Mouse (Mus musculus) CD4-positive, CD25-positive, alpha-beta regulatory T cell, adult 2 months (primary cell): ENCODE results near the gene Wwox.

ENCODE experiments used
- DNase-seq: peaks from one replicate; pipeline ENCODE4 v3.0.0-alpha.2; 2012; ENCODE audit warnings: low read depth, low spot score

Wwox gene

DNA sequence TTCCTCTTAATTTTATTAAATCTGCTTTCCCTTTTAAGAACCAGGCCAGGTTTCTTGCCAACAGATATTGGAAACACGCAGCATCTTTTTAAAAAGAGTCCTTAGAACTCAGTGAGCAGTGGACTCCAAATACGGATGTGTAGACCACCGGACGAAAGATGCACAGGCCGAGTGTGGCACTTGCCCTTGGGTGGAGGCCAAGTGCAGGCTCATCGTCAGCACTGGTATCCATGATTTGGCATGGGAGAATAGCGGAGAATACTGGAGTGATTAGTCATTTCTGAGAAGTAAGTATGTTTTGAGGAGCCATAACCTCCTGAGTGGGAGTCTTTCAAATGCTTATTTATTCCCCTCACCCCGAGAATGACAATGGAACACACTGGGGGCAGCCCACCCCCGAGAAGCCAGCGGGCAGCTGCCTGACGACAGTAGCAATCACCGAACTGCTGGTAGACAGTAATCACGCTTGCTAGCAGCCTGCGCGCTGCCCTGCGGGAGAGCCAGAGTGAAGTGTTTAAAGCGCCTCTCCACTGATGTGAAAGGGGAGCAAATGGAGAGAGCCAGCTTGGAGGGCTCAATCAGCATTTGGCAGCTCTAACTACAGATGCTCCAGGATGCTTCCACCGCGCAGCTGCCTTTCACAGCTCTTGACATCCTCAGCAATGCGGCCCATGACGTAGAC, 29.2 kb downstream of the Wwox start:
- no peak for DNase-seq

DNA sequence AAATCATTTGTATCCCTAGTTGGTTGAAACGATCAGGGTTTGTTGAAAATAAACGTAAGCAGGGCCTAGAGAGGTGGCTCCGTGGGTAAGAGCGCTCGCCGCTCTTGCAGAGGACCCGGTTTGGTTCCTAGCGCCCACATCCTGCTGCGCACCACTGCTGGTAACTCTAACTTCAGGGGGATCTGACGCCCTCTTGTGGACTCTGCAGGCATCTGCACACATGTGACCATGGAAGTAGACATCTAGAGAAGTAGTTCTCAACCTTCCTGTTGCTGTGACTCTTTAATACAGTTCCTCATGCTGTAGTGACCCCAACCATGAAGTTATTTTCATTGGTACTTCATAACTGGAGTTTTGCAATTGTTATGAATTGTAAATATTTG, 29.7 kb downstream of the Wwox start:
- DNase-seq, result no peak

DNA sequence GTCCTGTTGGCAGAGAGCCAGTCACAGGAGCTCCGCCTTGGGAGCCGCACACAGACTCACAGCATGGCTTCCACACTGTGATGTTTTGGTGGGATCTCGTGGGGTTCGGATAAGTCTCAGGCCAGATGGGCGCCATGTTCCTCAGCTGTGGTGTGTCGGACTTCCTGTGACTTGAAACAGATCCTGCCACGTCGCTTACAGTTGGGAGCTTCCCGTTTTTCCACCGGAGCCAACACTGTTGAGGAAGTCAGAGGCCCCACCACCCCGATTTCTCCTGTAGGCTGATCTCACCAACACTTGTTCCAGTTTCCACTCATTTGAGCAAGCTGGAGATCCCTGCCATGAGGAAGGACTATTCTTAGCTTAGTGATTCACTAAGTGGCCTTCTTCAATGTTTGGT, 34.1 kb downstream of the Wwox start:
- DNase-seq, result no peak

DNA sequence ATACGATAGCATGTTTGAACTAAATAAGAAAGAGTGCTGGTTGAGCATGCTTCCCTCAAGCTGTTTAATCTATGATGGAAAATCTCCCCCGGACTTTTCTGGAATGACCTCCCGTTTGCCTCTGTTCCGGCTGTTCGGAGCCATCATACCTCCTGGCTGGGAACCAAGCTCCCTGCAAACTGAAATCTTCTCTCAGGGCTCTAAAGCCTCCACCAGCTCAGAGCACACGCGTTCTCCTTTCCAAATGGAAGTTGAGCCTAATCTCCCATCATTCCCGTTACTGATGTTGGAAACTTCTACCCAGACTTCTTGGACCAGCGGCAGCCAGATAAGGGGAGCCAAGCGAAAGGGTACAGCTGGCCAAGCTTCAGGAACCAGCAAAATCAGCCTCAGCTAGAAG, 37.5 kb downstream of the Wwox start:
- DNase-seq, result no peak

DNA sequence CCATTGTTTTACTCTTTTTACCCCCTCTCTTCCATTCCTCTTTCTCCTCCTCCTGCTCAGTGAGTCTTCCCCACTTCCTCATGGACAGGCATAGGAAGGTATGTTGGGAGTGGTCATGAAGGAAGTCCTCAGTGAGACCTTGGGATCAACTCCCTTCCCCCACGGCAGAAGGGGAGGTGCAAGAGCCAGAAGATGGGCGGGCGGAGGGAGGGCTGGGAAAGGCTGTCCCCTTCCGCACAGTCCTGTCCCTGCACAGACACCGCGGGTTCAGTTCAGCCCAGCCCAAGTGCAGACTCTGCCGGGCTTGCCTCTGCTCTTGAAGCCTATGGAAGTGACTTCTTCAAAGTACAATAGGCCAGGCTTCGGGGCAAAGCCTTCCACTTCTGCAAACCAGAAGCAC, 38.3 kb downstream of the Wwox start:
- DNase-seq, result no peak

DNA sequence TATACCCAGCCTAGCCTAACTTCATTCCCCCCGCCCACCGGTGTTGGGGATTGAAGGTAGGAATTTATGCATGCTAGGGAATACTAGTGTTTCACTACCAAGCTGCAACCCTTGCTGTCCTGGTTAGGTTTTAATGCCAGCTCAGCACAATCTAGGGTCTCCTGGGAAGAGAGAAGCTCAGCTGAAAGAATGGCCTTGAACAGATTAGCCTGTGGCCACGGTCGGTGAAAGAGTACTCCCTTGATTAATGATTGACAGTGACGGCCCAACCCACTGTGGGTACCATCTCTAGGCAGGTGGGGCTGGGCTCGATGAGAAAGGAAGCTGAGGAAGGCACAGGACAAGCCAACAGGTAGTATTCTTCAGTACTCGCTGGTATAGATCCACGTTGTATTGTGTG, 40.3 kb downstream of the Wwox start:
- no peak for DNase-seq

DNA sequence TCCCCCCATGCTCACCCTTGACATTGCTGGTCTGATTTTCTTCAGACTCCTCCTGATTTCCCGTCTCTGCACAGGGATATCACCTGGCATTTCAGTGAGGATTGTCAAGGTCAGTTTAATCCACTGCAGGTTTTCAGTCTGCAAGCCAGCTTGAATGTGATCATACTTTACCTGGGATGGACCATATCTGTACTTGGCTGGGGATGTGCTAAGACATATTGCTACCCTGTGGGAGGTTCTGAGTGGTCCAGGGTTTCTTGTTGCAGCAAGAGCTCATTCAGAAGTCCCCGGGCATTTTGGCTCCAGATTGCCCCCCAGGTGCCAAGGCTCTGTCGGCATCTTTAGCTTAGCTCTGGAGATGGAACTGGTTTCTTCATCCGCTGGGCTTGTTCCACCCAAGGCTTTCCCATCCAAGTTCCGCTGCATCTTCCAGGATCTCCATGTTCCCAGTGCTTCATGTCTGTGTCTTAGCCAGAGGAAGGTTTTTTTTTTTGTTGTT, 52.3 kb downstream of the Wwox start:
- DNase-seq, result no peak

DNA sequence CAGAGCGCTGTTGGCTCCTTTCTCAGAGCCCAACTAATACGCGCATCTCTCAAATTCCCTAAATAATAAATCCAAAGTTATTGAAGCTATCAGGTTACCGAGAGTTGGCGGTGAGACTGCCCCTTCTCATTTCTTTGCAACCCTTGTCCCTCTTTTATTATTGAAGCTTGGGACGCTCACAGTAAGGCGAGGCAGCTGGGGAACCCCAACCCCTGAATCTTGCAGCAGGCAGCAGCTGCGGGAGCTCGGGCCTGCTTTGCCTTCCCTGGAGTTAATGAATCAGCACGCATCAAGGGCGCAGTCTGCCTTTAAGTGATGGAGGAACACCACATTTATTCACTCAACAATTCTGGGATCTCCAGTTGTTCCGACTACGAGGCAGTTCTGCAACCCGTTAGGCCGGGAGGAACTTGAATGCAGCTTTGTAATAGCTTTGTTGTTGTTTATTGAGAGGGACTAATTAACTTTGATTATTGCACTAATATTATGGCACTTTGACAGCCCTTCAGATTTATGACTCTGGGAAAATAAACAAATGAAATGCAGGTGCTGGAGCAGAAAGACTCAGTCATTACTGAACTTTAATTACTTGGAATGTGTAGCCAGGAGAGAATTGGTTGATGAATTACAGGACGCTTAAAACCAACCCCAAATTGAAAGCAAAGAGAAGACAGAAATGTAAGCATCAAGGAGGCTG, 60.1 kb downstream of the Wwox start:
- DNase-seq, result no peak

DNA sequence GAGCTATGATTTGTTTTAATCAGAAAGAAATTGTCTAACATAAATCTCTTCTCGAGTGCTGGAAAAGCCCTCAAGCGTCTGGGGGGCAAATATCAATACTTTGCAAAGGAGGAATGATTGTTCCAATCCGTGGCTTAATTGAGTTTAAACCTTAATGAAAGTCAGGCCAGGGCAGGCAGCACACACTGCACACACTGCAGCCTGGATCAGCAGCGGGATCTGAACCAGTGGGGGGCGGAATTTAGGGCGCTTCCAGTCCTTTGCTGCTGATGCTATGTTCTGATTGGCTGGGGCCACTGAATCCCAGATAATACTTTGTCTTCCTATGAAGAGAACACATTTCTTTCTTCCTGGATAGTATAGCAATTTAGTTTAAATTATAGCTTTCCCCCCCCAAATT, 62.5 kb downstream of the Wwox start:
- no peak for DNase-seq

DNA sequence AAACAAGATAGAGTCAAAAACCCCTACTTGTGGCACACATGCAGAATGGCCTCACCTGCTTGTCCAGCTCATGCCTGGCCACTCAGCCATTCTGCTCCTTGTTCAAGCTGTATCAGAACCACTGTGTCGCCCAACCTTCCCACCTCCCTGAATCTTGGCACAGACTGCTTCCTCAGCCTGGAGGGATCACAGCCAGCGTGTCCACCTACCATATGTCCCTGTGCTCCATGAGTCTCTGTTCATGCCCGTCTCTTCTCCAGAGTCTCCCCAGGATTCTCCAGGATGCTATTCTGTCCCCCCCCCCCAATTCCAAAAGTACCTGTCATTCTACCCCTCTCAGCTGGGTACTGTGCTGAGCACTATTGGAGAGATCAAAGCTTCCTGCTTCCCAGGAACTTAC, 63.7 kb downstream of the Wwox start:
- no peak for DNase-seq

DNA sequence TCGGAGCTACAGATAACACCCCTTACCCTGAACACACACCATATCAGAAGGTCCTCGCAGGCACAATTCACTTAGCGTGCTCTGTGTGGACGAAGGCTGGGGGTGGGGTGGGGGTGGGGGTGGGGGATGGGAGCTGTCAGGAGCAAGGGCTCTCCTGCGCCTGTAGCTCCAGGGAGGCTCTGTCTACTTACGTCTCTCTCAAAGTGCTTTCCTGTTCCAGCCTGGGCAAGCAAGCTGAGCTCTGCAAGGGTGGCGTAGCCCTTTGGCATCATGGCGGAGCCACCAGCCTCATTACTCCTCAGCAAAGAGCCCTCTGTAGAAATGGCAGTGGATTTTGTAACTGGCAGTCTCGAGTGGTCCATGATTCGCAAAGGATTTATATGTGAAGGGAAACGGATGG, 65.4 kb downstream of the Wwox start:
- no peak for DNase-seq

DNA sequence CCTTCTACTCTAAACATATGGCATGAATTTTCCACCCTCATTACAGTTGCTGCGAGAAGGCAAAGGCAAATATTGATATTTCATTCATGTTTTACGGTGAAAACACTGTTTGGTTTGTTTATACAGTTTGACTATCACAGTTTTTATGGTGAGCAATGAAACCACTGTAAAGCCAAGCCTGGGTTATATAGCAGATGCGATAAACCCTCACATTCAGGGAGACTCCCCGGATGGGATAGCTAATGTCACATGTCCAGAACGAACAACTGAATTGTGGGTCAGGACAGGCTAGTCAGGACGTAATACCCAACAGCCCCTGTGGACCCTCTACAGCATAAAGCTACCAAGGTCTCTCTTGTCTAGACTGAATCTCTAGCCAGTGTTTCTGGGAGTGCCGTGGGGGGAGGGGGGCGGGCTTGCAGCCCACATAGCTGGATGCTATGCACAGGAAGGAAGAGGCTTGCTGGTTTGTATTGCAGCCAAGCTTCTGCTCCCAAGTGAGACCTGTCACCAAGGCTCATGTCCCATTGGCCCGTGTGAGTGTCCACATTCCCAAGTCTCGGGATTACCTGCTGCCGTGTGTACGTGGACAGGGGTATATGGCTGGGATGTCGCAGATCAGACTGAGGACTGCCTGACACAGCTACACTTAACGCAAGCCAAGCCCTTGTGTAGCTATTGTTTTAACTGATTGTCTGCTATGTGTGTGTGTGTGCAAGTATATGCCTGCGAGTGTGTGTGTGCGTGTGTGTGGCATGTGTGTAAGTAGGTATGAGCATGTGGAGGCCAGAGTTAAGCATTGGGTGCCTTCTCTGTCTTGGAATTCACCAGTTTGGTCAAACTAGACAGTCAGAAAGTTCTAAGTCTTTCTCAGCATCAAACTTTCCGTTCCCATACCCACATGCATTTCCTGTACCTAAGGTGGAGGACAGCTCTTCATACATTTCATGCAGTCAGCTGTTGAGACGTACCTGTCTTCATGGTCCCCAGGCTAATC, 66.2 kb downstream of the Wwox start:
- DNase-seq, result peak; percentile 7

DNA sequence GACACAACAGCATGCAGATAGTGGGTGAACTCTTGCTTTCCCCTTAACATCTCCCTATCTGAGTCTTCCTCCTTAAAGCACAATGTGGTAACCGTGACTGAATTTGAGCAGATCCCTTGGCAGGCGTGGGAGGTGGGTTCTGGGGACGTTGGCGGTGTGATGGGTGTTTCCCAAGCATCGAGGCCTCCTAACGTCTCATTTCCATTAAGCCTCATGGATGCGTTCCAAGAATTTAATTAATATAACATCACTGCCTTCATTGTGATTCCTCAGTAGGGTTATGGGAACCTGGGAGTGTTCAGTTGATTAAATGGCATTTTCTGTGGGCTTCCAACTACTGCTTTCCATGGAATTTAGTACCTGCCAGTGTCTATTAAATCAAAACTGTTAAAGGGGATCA, 67.9 kb downstream of the Wwox start:
- no peak for DNase-seq

DNA sequence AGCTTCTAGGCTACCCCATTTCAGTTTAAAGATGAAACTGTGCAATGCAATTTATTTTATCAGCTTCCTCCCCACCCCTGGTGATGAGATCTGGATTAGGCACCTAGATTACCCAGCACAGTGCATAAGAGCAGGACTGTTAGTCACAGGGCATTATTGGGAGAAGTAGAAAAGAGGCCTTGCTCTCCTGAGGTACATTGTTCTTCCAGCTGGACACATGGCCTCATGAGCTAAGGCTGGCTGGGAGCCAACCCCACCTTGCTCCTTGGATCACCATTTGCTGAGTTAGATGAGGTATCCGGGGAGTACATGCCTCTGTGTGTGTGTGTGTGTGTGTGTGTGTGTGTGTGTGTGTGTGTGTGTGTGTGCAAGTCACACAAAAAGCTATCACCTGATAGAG, 70.8 kb downstream of the Wwox start:
- no peak for DNase-seq

DNA sequence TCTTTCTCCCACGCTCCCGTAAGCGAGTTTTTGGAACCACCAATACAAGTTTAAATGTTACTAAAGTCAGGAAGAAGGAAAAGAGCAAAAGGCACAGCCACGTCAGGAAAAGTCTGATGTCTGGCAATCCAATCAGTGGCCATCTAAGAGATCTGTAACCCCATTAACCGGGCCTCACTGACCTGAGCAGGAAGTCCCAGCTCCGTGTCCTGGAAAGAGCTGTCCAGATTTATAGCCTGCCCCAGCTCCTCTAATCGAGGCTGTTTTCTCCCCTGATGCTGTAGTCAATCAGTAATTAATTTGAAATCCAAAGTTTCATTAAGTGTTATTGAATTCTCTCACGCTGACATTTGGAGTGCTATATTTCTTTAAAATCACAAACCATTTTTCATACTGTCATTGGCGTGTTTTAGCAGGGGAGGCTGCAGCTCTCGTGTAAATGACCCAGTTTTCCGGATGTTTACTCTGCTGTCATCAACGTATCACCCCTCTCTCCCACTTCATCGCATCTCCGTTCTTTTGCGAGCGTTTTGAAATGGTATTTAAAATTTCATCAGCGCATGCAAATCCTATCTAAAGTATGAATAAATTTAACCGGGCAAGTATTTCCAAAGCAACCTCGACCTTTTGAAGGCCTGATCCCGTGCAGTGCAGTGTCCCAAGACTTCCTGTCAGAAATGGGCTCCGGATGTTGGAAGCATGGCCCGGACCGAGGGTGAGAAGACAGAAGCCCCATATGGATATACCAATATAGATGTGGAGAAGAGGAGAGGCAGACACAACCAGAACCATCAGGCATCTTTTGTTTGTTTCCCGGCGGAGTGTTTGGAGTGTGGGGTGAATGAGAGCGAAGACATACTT, 72.8 kb downstream of the Wwox start:
- no peak for DNase-seq

DNA sequence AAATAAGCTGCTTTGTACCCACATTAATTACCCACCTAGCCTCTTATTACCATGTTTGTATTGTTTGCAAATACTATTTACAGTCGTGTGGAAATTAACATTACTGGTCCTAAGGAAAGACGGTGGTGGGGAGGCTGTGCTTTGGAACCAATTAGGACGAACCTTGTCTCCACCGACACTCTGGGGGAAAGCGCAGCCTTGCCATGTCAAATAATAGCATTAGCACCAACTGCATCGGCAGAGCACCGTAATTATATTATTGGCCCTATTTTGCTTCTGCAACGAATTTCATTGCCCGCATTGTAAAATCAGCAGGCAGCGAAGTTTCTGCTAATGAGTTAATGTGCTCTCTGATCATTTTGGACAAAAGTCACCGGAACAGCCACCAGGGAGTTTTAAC, 75.2 kb downstream of the Wwox start:
- no peak for DNase-seq

DNA sequence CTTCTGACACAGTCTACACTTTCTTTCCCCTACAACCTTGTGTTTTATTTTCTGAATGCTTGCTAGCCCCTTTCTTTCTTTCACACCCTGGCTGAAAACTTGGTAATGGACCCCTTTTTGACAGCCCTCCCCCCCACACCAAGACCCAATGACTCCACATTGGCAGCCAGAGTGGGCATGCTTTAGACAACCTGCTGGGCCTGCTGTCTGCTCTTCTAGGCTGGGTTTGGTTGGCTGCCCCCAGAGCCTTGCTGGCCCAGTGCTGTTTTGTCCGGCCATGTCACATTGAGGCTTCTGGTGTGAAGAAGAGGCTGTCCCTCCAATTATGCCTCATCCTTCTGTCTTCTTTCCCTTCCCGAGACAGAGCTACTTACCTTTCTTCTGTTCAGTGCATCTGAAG, 83.6 kb downstream of the Wwox start:
- DNase-seq, result no peak

DNA sequence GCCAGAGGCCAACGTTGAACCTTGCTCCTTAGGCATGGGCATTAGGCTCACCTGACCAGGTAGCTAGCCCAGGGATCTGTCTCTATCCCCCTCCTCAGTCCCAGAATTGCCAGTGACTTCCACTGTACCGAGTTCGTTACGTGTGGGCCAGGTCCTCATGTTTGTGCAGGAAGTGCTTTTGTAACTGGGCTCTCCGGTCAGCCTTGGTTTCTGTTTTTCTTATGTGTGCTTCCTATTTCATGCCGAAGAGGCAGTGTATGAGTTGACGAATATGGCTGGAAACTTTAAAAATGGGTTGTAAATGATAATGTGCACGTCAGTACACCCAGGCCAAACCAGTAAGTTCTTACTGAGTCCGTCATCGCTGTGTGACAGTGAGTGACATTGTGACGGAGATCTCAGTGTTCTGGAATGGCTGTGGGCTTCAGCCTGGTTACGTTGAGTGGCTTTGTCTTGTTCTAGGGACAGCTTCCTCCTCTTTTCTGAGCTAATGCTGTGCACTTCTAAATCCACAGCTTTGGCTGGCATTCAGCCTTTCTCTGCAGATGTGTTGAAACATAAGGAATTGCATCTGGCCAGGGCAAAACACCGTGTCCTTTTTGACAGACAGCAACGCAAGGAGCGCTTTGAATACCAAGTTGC, 87.3 kb downstream of the Wwox start:
- DNase-seq, result no peak

DNA sequence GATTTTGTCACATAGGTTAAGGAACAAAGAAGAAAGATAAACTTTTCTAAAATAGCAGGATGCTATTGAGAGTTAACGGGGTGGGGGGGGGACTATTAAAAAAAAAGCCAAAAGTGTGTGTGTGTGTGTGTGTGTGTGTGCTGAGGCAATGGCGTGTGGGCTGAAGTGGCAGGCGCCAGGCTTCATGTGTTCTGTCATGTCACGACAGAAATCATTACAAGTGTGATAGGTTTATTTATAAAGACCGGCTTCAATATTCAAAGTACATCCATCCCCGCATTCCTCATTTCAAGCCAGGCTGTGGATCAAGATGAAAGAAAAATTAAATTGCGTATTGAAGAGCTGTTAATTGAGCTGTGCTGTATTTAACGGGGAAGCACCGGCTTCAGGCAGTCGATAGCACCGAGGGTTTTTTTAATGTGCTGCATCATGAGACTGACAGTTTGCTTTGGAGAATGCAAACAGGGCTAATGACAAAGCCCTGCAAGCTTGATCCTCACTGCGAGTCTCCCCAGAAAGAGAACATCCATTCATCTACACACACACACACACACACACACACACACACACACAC, 88.3 kb downstream of the Wwox start:
- DNase-seq, result no peak

DNA sequence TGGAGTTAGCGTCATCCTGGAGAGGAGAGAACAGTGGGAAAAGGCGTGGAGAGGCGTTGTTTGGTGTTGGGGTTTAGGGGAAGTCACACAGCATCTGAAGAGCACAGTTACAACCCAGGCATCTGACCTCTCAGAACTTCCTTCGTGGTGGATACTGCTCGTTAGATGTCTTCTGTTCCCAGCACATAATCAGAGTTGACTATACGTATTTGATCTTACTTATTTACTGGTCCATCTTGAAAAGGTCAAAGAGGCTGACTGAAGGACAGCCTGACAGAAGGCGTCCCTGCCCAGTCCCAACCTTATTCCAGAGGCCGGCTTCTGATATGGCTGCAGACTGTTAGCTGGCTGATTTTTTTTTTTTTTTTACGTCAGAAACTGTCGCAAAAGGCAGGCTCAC, 90.1 kb downstream of the Wwox start:
- no peak for DNase-seq

DNA sequence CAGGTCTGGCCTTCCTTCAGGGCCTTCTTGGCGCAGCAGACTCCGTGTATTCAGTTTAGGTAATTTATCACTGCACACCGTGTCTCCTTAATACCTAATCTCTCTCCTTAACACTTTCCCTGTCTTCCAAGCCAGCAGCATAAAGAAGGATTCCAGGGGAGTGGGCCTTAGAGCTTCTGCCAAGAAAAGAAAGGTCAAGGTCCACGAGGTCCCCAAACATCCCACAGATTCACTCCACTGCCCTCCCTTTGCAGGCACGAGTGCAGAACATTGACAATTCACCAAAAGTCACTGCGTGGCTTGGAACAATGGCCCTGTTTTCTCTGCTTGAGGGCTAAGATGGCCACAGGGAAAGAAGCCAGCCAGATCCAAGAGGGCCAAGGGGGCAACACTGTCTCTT, 96.7 kb downstream of the Wwox start:
- no peak for DNase-seq
